Mouse (Mus musculus) layer of hippocampus, postnatal 36 days (tissue): ENCODE data around the gene Zic3. TPM values are rescaled to one million over a fixed set of nuclear protein-coding genes. Genes with fewer than 3 reads are reported as not detected.

Source experiments
- DNase-seq, 2 experiments: peaks; one replicate each; pipeline ENCODE4 v3.0.0; 2022
- total RNA-seq, 2 experiments: library from RNA; stranded (reverse); gene quantifications; 2 replicates each; pipeline ENCODE4 v1.2.3; 2021

The Zic3 gene
- total RNA-seq, 2 experiments from 2014 or later = 2.8 to 3.6 TPM

- DNase-seq = no peak
Measured at GRCm38 (mm10) chrX:58042512-58042911, 20.0 kb downstream of the Zic3 start.
